Mouse (Mus musculus): Measurements from ENCODE around the gene Mcm8.

Gene Mcm8

GRCm38 (mm10) chr2:132815608-132816314 lies at the start of gene Mcm8, which contains the start of gene Trmt6:
Gene Mcm8 (plus strand): TSS chr2:132816141.
Gene Trmt6 (minus strand): TSS chr2:132816055.
- DNase-seq (ENCODE audit: inconsistent ontology term): peak; percentile 97

- DNase-seq (ENCODE audit: inconsistent ontology term): peak; percentile 56
Observed at GRCm38 (mm10) chr2:132770822-132771221, 45.1 kb upstream of the Mcm8 start.

GRCm38 (mm10) chr2:132780978-132781377 lies 35.0 kb upstream of the Mcm8 start, which contains the start of gene Chgb:
Gene Chgb (plus strand): TSS chr2:132781278.
- DNase-seq (ENCODE audit: inconsistent ontology term): peak; percentile 4

GRCm38 (mm10) chr2:132781439-132782068 lies 34.4 kb upstream of the Mcm8 start:
- peak; percentile 95 for DNase-seq (ENCODE audit: inconsistent ontology term)

- no peak for DNase-seq (ENCODE audit: inconsistent ontology term)
Observed at GRCm38 (mm10) chr2:132784039-132784438, 31.9 kb upstream of the Mcm8 start.

- no peak for DNase-seq (ENCODE audit: inconsistent ontology term)
Observed at GRCm38 (mm10) chr2:132793441-132794203, 22.3 kb upstream of the Mcm8 start.

- no peak for DNase-seq (ENCODE audit: inconsistent ontology term)
Observed at GRCm38 (mm10) chr2:132794204-132794586, 21.7 kb upstream of the Mcm8 start.

- DNase-seq (ENCODE audit: inconsistent ontology term): no peak
Observed at GRCm38 (mm10) chr2:132802976-132803375, 13.0 kb upstream of the Mcm8 start.

GRCm38 (mm10) chr2:132841071-132841470 lies 25.1 kb downstream of the Mcm8 start:
- DNase-seq (ENCODE audit: inconsistent ontology term): no peak

GRCm38 (mm10) chr2:132846407-132847358 lies 30.7 kb downstream of the Mcm8 start, which contains the start of gene Crls1:
Gene Crls1 (plus strand): TSS chr2:132846666.
- DNase-seq (ENCODE audit: inconsistent ontology term): peak; percentile 97

GRCm38 (mm10) chr2:132847581-132847980 lies 31.6 kb downstream of the Mcm8 start:
- DNase-seq (ENCODE audit: inconsistent ontology term): peak; percentile 25

GRCm38 (mm10) chr2:132848361-132848760 lies 32.4 kb downstream of the Mcm8 start:
- DNase-seq (ENCODE audit: inconsistent ontology term): no peak

- no peak for DNase-seq (ENCODE audit: inconsistent ontology term)
Observed at GRCm38 (mm10) chr2:132849141-132849540, 33.2 kb downstream of the Mcm8 start.

GRCm38 (mm10) chr2:132853051-132853450 lies 37.1 kb downstream of the Mcm8 start:
- DNase-seq (ENCODE audit: inconsistent ontology term): no peak

GRCm38 (mm10) chr2:132856333-132856732 lies 40.4 kb downstream of the Mcm8 start:
- DNase-seq (ENCODE audit: inconsistent ontology term): no peak

- DNase-seq (ENCODE audit: inconsistent ontology term): no peak
Observed at GRCm38 (mm10) chr2:132860435-132860834, 44.5 kb downstream of the Mcm8 start.

- DNase-seq (ENCODE audit: inconsistent ontology term): no peak
Observed at GRCm38 (mm10) chr2:132861456-132861855, 45.5 kb downstream of the Mcm8 start.

- DNase-seq (ENCODE audit: inconsistent ontology term): no peak
Observed at GRCm38 (mm10) chr2:132863325-132863724, 47.4 kb downstream of the Mcm8 start.

- DNase-seq (ENCODE audit: inconsistent ontology term): no peak
Observed at GRCm38 (mm10) chr2:132867521-132867920, 51.6 kb downstream of the Mcm8 start.

GRCm38 (mm10) chr2:132869682-132870081 lies 53.7 kb downstream of the Mcm8 start:
- DNase-seq (ENCODE audit: inconsistent ontology term): no peak

- no peak for DNase-seq (ENCODE audit: inconsistent ontology term)
Observed at GRCm38 (mm10) chr2:132870286-132870685, 54.3 kb downstream of the Mcm8 start.

All from Muller cell, postnatal 12 days (primary cell).